Mouse (Mus musculus) subcutaneous adipose tissue, adult 2 months (tissue): ENCODE measurements around the gene Dcaf15. TPM values are rescaled to one million over a fixed set of nuclear protein-coding genes. Genes with fewer than 3 reads are reported as not detected.

Source experiments
- polyA plus RNA-seq: library from polyadenylated mRNA; depleted of rRNA; stranded (reverse); fragments of >200 nt; gene quantifications from 2 replicates; pipeline ENCODE4 v1.2.3, GENCODE M21; 2012; ENCODE audit warnings: low replicate concordance; rRNA removed

Dcaf15 gene
- polyA plus RNA-seq: 30.1 and 50.5 TPM in 2 replicates

GRCm38 (mm10) chr8:84104697-84105609, at the start of gene Dcaf15:
Gene Dcaf15 (minus strand): TSS chr8:84104768.

GRCm38 (mm10) chr8:84147769-84148530, 43.4 kb upstream of the Dcaf15 start, which contains the start of the genes Cc2d1a and 4930432K21Rik:
Gene Cc2d1a (minus strand): TSS chr8:84147936.
Gene 4930432K21Rik (plus strand): TSS chr8:84148025.

GRCm38 (mm10) chr8:84125656-84126055, 21.1 kb upstream of the Dcaf15 start, which contains the start of gene Podnl1:
Gene Podnl1 (plus strand): TSS chr8:84125989.

GRCm38 (mm10) chr8:84066291-84066930, 38.2 kb downstream of the Dcaf15 start, which contains the start of gene Rfx1:
Gene Rfx1 (plus strand): TSS chr8:84066834.

GRCm38 (mm10) chr8:84065037-84065436, 39.5 kb downstream of the Dcaf15 start, which contains the start of gene Gm10643:
Gene Gm10643 (minus strand): TSS chr8:84065137.

Other genes starting within 250 kb of the Dcaf15 start
- gene Adgrl1, start 204.7 kb downstream of the Dcaf15 start, polyA plus RNA-seq: 33.2 and 156 TPM in 2 replicates
- 1.9 and 5.0 TPM in 2 replicates for gene Gm10644, start 149.6 kb downstream of the Dcaf15 start, polyA plus RNA-seq
- 4.3 and 13.9 TPM in 2 replicates for gene Asf1b, start 149.3 kb downstream of the Dcaf15 start, polyA plus RNA-seq
- gene Prkaca, start 131.8 kb downstream of the Dcaf15 start, polyA plus RNA-seq: 150 and 220 TPM in 2 replicates
- 30.8 and 82.0 TPM in 2 replicates for gene Samd1, start 107.1 kb downstream of the Dcaf15 start, polyA plus RNA-seq
- gene 1700067K01Rik, start 103.3 kb downstream of the Dcaf15 start, polyA plus RNA-seq: 0.39 TPM in 1 of 2 replicates, not detected in the other
- 0.24 and 0.27 TPM in 2 replicates for gene 2210011C24Rik, start 92.6 kb downstream of the Dcaf15 start, polyA plus RNA-seq
- 0.24 and 2.2 TPM in 2 replicates for gene Palm3, start 83.3 kb downstream of the Dcaf15 start, polyA plus RNA-seq
- 6.8 and 7.1 TPM in 2 replicates for gene Il27ra, start 62.2 kb downstream of the Dcaf15 start, polyA plus RNA-seq
- 0.23 and 0.31 TPM in 2 replicates for gene Rln3, start 59.8 kb downstream of the Dcaf15 start, polyA plus RNA-seq
- 0.59 and 2.2 TPM in 2 replicates for gene Gm10643, start 39.6 kb downstream of the Dcaf15 start, polyA plus RNA-seq
- 13.7 and 31.8 TPM in 2 replicates for gene Rfx1, start 37.9 kb downstream of the Dcaf15 start, polyA plus RNA-seq
- gene Podnl1, start 21.2 kb upstream of the Dcaf15 start, polyA plus RNA-seq: 2.0 and 2.4 TPM in 2 replicates
- gene Cc2d1a, start 43.2 kb upstream of the Dcaf15 start, polyA plus RNA-seq: 22.7 and 43.0 TPM in 2 replicates
- gene 4930432K21Rik, start 43.3 kb upstream of the Dcaf15 start, polyA plus RNA-seq: 0.67 and 1.2 TPM in 2 replicates
- 0.73 and 4.0 TPM in 2 replicates for gene Nanos3, start 80.4 kb upstream of the Dcaf15 start, polyA plus RNA-seq
- gene Zswim4, start 132.3 kb upstream of the Dcaf15 start, polyA plus RNA-seq: 11.0 and 16.1 TPM in 2 replicates
- 129 and 160 TPM in 2 replicates for gene D8Ertd738e, start 145.0 kb upstream of the Dcaf15 start, polyA plus RNA-seq
- gene Mri1, start 152.6 kb upstream of the Dcaf15 start, polyA plus RNA-seq: 33.1 and 104 TPM in 2 replicates
- gene Ccdc130, start 165.6 kb upstream of the Dcaf15 start, polyA plus RNA-seq: 35.7 and 49.0 TPM in 2 replicates